Mouse (Mus musculus): ENCODE results near the gene Atp1a1. TPM values are rescaled to one million over a fixed set of nuclear protein-coding genes. Genes with fewer than 3 reads are reported as not detected.

The Atp1a1 gene
- polyA plus RNA-seq (2016; fragmentation: Nextera tagmentation; extraction: Ambion mirVana), result 59.8 and 66.4 TPM in 2 replicates

DNA sequence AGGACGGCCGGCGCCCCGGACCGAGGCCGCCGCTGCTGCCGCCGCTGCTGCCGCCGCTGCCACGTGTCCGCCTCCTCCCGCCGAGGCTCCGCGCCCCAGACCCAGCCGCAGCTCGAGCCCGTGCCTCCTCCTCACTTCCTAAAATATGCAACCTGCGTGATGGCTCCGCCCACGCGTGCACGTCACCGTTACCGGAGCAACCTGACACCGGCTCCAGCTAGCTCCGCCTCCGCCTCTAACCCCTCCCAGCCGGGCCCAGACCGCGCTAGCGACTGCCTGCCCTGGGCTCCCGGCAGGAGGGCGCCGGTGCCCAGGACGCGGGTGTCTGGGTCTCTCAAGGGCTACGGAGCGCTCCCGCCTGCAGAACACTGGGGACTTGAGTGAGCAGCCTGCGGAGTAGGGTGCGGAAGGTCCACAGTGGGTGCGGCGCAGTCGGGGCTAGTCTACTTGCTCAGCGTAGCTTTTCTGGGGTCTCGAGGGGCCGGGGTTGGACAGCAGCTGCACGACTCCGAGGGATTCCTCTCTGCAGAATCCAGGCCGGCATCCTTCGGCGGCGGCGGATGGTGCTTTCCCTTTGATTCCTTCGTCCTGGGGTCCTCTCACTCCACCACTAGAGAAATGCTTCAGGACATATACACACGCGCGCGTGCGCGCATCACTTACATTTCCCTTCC is at the start of gene Atp1a1:
Gene Atp1a1 (minus strand): TSS at position 135 of the 674 bp plus-strand sequence.
- Histone ChIP-seq H3K4me3 (peak within 1 kb of the TSS; percentile 82), H3K9ac (peak within 1 kb of the TSS; percentile 95), H3K27me3 (no peaks in the 10 kb centered on the region), H3K27ac (peak within 1 kb of the TSS; percentile 97), H3K4me2 (replicated peaks) (peak within 1 kb of the TSS; percentile 73), H3K4me1 (peaks cover 36% of the 10 kb centered on the region), H3K9me3 (no peaks in the 10 kb centered on the region), H3K36me3 (no peaks in the 10 kb centered on the region)
- under 1% methylated on average over 63 of the region's 64 CpGs for WGBS
- peak; percentile 94 for ATAC-seq (ENCODE audit: insufficient number of reproducible peaks, insufficient read depth, low FRiP score, low TSS enrichment)

DNA sequence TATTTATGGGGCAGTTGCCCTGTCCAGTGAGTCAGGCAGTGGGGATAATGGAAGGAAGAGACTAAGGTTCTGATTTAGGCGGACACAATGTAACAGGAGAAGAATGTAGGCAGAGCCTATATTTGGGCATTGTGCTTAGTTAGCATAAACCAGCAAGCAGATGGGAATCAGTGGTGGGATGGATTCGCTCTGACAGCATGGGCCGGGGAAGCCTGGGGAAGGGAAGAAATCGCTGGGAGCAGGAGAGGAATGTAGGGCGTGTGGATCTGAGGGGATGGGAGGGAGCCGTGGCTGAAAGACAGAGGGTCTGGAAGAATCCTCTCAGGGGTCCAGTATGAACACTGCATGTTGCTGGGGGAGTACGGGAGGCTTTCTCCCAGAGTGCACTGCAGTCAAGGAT is 49.0 kb upstream of the Atp1a1 start:
- Histone ChIP-seq H3K9me3 (no peaks in the 10 kb centered on the region), H3K27ac (no peak overlapping the region), H3K36me3 (no peaks in the 10 kb centered on the region), H3K9ac (no peak overlapping the region), H3K4me3 (no peak overlapping the region), H3K4me1 (no peaks in the 10 kb centered on the region), H3K27me3 (no peaks in the 10 kb centered on the region), H3K4me2 (replicated peaks) (no peak overlapping the region)
- 38% methylated on average over 7 of the region's 7 CpGs for WGBS
- no peak for ATAC-seq (ENCODE audit: insufficient number of reproducible peaks, insufficient read depth, low FRiP score, low TSS enrichment)

DNA sequence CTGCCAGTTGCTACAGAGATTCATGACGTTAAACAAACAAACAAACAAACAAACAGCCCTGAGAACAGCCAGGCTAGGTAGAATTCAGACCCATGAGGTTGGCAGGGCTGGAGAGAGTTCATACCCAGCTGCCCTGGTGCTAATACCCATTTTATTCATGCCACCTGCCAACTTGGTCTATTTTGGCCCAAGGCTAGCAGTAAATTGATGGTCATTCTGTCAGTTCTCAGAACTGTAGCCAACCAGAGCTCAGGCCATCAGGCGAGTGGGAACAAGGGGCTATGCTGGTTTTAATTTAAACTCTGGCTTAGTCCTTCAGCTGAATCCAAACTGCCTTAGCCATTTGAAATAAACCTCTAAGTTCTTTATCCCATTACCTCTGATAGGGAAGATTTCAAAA is 48.5 kb upstream of the Atp1a1 start:
- H3K4me3 ChIP-seq, result no peak overlapping the region
- ATAC-seq (ENCODE audit: insufficient number of reproducible peaks, insufficient read depth, low FRiP score, low TSS enrichment), result no peak
- no peaks in the 10 kb centered on the region for H3K9me3 ChIP-seq
- no peaks in the 10 kb centered on the region for H3K36me3 ChIP-seq
- no peak overlapping the region for H3K9ac ChIP-seq
- H3K4me1 ChIP-seq, result no peaks in the 10 kb centered on the region
- H3K27ac ChIP-seq, result no peak overlapping the region
- 55% methylated on average over 2 of the region's 2 CpGs for WGBS
- no peaks in the 10 kb centered on the region for H3K27me3 ChIP-seq
- H3K4me2 ChIP-seq (replicated peaks), result no peak overlapping the region

GRCm38 (mm10) chr3:101650328-101650727 is 45.8 kb upstream of the Atp1a1 start:
- ATAC-seq (ENCODE audit: insufficient number of reproducible peaks, insufficient read depth, low FRiP score, low TSS enrichment), result no peak
- Histone ChIP-seq H3K9me3 (no peaks in the 10 kb centered on the region), H3K4me3 (no peak overlapping the region), H3K9ac (no peak overlapping the region), H3K4me2 (replicated peaks) (no peak overlapping the region), H3K27me3 (no peaks in the 10 kb centered on the region), H3K27ac (no peak overlapping the region), H3K4me1 (no peaks in the 10 kb centered on the region), H3K36me3 (no peaks in the 10 kb centered on the region)
- WGBS, result 56% methylated on average over 2 of the region's 2 CpGs

DNA sequence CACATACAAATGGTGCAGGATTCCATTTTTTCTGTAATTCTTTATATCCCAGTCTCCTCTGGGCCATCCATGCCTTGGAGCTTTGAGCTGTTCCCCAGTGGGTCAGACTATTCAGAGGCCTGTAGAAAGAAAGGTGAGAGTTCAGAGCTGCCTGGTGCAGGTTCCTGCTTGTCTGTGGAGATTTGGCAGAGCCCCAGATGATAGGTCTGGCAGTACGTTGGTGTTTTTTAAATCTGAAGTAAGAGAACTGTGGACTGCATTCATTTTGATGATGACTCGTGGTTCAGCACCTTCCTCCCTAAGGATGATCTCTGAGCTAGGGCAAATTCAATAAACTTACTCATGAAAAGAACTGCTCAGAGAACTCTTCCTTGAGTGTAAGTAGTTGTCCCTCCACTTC is 44.8 kb upstream of the Atp1a1 start:
- Histone ChIP-seq H3K9ac (no peak overlapping the region), H3K4me1 (no peaks in the 10 kb centered on the region), H3K4me2 (replicated peaks) (no peak overlapping the region), H3K9me3 (no peaks in the 10 kb centered on the region), H3K4me3 (no peak overlapping the region), H3K36me3 (no peaks in the 10 kb centered on the region), H3K27ac (no peak overlapping the region), H3K27me3 (no peaks in the 10 kb centered on the region)
- no peak for ATAC-seq (ENCODE audit: insufficient number of reproducible peaks, insufficient read depth, low FRiP score, low TSS enrichment)
- 68% methylated on average over 2 of the region's 2 CpGs for WGBS

DNA sequence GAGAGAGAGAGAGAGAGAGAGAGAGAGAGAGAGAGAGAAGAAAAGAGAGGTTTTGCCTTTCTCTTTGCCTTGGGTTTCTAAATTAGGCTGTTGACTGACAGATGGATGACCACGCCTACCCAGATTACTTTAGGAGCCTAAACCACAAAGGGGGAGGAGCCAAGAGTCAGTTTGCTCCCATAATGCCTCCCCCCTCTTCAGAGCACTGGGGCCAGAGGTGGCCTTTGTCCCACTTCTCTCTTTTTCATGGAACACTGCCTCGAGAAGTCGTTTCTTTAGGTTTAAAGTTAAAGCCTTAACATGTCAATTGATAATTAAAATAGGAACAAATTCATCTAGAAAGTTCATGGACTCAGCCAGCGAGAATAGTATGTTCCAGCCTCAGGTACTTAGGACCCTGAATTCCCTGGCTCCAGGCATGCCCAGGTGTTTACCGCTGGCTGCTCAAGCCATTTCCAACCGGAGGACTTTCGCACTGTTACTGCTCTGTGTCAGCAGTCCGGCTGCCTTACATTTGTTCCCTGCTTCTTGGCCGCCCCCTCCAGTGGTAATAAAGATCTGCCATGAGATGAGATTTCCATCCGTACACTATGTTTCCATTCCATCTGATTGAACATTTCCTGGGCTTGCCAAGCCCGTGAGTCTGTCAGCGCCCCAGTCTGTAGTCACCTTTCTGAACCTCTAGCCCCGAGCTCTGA is 43.8 kb upstream of the Atp1a1 start:
- WGBS, result 76% methylated on average over 13 of the region's 13 CpGs

DNA sequence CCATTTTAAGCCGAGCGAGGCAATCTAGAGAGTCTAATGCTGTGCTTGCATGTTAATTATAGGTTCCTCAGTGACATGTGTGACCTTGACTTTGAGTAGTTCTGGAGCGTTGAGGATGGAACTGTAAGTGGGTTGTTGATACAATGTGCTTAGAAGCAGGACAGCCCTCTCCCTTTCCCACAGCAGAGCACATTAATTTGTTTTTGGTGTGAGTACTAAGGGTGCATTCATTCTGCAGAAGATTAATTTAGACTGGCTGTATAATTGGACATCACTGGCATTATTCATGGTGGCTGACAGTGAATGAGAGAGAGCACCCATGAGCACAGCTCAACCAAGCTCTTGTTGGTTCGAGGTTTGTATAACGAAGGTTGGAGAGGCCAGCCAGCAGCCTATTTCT is 42.3 kb upstream of the Atp1a1 start:
- no peaks in the 10 kb centered on the region for H3K4me1 ChIP-seq
- no peak overlapping the region for H3K4me3 ChIP-seq
- H3K9me3 ChIP-seq, result no peaks in the 10 kb centered on the region
- ATAC-seq (ENCODE audit: insufficient number of reproducible peaks, insufficient read depth, low FRiP score, low TSS enrichment), result no peak
- no peak overlapping the region for H3K27ac ChIP-seq
- 64% methylated on average over 5 of the region's 5 CpGs for WGBS
- no peak overlapping the region for H3K4me2 ChIP-seq (replicated peaks)
- H3K36me3 ChIP-seq, result no peaks in the 10 kb centered on the region
- no peaks in the 10 kb centered on the region for H3K27me3 ChIP-seq
- H3K9ac ChIP-seq, result no peak overlapping the region

More for the DNA sequence above, 43.8 kb upstream of the Atp1a1 start:
- Histone ChIP-seq H3K9me3 (no peaks in the 10 kb centered on the region), H3K27me3 (no peaks in the 10 kb centered on the region), H3K4me2 (replicated peaks) (no peak overlapping the region), H3K27ac (no peak overlapping the region), H3K36me3 (no peaks in the 10 kb centered on the region), H3K4me3 (no peak overlapping the region), H3K9ac (no peak overlapping the region), H3K4me1 (no peaks in the 10 kb centered on the region)
- ATAC-seq (ENCODE audit: insufficient number of reproducible peaks, insufficient read depth, low FRiP score, low TSS enrichment), result no peak

DNA sequence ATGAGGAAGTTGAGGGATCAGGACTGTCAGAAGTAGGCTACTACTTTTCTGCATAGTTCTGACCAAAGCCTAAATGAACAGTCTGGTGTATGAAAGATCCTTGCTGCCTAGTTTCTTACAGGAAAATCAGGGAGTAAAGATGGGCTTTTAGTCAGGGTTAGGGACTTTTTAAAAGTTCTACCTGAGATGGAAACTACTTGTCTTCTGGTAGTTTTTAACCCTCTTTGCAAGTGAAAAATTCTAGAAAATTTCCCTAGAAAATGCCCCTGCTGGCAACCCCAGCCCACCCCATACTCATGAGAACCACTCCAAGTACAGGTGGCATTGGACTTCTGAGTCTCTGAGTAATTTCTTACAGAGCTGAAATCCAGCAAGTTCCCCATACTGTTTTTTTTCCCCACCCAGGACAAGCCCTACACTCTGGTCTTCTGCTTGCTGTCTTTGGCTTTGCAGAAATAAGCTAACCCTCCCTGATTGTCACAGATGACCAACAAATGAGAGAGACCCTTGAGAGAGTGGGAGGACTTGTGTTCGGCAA is 41.2 kb upstream of the Atp1a1 start:
- Histone ChIP-seq H3K27me3 (no peaks in the 10 kb centered on the region), H3K9me3 (no peaks in the 10 kb centered on the region), H3K36me3 (no peaks in the 10 kb centered on the region), H3K4me2 (replicated peaks) (no peak overlapping the region), H3K4me1 (no peaks in the 10 kb centered on the region), H3K9ac (no peak overlapping the region), H3K27ac (no peak overlapping the region), H3K4me3 (no peak overlapping the region)
- WGBS, result 82% methylated on average over 1 of the region's 1 CpGs
- ATAC-seq (ENCODE audit: insufficient number of reproducible peaks, insufficient read depth, low FRiP score, low TSS enrichment), result no peak

- H3K36me3 ChIP-seq, result no peaks in the 10 kb centered on the region
- no peak for ATAC-seq (ENCODE audit: insufficient number of reproducible peaks, insufficient read depth, low FRiP score, low TSS enrichment)
- 82% methylated on average over 4 of the region's 4 CpGs for WGBS
- no peaks in the 10 kb centered on the region for H3K9me3 ChIP-seq
- no peaks in the 10 kb centered on the region for H3K27me3 ChIP-seq
- H3K4me3 ChIP-seq, result no peak overlapping the region
- no peak overlapping the region for H3K9ac ChIP-seq
- no peaks in the 10 kb centered on the region for H3K4me1 ChIP-seq
- H3K4me2 ChIP-seq (replicated peaks), result no peak overlapping the region
- H3K27ac ChIP-seq, result no peak overlapping the region
Observed at GRCm38 (mm10) chr3:101644062-101644802, 39.7 kb upstream of the Atp1a1 start.

- no peak for ATAC-seq (ENCODE audit: insufficient number of reproducible peaks, insufficient read depth, low FRiP score, low TSS enrichment)
- no peaks in the 10 kb centered on the region for H3K9me3 ChIP-seq
- WGBS, result 78% methylated on average over 2 of the region's 2 CpGs
- no peak overlapping the region for H3K4me2 ChIP-seq (replicated peaks)
- H3K36me3 ChIP-seq, result no peaks in the 10 kb centered on the region
- H3K27ac ChIP-seq, result no peak overlapping the region
- H3K4me1 ChIP-seq, result no peaks in the 10 kb centered on the region
- no peaks in the 10 kb centered on the region for H3K27me3 ChIP-seq
- H3K9ac ChIP-seq, result no peak overlapping the region
- H3K4me3 ChIP-seq, result no peak overlapping the region
Observed at GRCm38 (mm10) chr3:101643264-101643663, 38.8 kb upstream of the Atp1a1 start.

DNA sequence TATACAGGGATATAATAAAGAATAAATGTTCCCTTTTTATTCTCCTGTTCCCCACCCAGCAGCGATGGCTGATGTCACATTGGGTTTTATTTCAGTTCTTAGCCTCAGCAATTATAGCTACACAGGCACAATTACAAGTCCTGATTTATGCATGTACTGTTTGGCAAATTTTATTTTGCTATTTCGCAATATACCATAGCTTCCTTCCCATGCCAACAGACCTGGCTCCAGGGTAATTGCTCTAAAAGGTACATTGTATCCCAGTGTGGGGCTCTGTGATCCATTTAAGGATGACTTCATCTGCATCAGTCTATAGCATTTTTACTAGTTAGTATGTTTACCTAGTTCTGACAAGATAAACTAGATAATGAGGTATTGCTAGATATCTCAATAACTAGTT is 33.7 kb upstream of the Atp1a1 start:
- Histone ChIP-seq H3K4me2 (replicated peaks) (no peak overlapping the region), H3K9me3 (no peaks in the 10 kb centered on the region), H3K4me1 (no peaks in the 10 kb centered on the region), H3K4me3 (no peak overlapping the region), H3K36me3 (no peaks in the 10 kb centered on the region), H3K27ac (no peak overlapping the region), H3K9ac (no peak overlapping the region), H3K27me3 (no peaks in the 10 kb centered on the region)
- no peak for ATAC-seq (ENCODE audit: insufficient number of reproducible peaks, insufficient read depth, low FRiP score, low TSS enrichment)
- 93% methylated on average over 2 of the region's 2 CpGs for WGBS

Measured in embryonic facial prominence, embryonic 12.5 days (tissue).